Mouse (Mus musculus) urinary bladder, adult 18-20 months (tissue): ENCODE results near the gene Zfp664.

Experiments
- DNase-seq, 2 experiments: peaks; one replicate each; pipeline ENCODE4 v3.0.0; 2022; ENCODE audit warnings: low spot score in 2 of 2, mixed read lengths in 2 of 2

Gene Zfp664

DNA sequence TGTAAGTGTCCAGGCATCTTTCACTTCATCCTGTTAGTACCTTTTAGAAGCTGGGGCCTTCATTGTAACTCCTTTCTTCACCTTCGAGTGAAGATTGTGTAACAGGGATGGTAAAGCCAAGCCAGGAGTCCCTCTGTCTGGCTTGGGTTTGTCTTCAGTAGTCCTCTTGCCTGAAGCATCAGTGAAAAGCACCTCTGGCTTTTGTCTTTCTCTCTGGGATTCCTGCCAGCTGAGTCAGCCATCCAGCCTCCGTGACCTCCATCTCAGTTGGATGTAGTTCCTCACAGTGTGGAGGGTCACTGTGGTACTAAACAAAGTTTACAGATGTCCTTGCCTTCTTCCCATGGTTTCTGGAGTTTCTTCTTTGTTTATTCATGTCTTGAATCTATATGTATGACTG lies 9.5 kb downstream of the Zfp664 start:
- DNase-seq, result peak in 1 of 2 experiments; percentile 22

DNA sequence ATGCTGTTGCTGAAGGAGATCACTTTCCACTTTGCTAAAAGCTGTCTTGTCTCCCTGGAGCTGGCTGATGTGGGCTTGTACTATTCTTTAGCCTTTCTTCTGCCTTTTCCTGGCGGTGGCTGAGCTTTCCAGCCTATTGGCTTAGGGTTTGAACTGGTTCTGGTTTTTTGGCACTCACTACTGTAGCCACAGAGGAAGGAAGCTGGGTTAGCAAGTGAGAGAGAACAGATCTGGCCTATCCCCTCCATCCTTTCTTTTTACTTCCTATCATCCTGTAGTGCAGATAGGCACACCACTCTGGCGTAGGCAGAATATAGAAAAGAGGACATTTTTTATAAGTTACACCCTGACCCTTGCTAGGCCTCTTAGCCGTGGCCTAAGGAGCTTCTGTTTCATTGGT lies 10.6 kb downstream of the Zfp664 start:
- no peak for DNase-seq

DNA sequence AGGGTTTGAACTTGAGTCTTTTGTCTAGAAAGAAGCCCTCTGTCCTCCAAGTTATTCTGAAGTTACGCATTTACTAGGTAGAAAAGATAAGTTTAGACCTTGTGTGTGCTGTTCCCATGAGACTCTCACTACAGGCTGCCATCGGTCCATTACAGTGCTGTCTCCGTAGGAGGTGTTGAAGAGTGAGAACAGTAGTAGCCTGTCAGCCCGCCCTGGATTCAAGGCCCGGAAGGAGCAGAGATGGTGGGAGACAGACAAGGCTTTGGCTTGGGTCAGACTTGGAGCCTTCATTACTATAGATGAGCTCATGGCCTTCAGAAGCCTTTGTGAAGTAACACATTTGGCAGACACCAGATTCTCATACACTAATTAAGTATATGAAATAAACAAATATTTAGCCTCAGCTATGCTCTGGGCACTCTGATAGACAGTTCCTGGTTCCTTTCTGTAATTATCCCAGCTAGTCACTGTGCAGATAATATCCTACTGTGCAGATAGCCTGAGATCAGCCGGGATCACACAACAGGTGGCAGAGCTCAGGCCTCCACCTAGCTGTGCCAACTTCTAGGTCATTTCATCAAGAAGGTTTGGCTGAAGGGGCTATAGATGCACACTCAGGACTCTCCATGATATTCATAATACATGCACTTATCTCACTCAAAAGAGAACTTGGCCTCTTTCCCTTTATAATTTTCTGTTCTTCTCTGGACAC lies 11.6 kb downstream of the Zfp664 start:
- DNase-seq, result no peak

DNA sequence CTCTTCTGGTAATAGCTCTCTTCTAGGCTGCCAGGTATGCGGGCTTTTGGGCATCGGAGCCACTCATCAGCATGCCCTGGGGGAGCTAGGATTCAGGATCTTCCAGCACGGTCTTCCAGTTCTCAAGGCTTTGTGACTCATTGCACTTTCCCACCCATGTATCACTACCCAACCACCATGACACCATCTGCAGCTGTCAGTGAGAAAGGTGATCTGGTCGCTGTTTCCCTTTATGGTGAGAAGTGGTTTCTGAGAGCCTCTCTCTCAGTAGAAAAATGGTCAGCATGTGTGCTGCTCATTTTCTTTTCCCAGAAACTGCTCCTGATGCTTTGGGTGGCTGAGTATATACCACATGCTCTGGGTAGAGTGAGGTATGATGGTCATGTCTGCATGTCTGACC lies 16.8 kb downstream of the Zfp664 start:
- no peak for DNase-seq

DNA sequence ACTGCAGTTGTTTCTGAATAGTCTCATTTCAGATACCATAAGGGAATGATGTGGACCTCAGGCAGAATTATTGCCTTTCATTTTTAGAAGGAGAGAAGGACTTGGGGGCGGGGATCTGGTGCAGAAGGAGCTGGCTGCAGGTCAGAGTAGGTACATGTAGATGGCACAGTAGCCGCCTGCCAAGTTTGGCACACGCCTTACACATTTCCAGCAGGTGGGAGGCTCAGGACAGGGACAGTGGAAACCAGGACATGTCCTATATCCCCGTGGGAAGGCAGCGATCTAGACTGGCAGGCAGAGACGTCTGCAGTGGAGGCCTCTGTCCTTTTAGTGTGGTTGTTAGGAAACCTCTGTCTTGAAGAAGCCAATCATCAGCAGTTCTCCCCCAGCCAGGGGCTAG lies 17.3 kb downstream of the Zfp664 start:
- DNase-seq, result no peak

DNA sequence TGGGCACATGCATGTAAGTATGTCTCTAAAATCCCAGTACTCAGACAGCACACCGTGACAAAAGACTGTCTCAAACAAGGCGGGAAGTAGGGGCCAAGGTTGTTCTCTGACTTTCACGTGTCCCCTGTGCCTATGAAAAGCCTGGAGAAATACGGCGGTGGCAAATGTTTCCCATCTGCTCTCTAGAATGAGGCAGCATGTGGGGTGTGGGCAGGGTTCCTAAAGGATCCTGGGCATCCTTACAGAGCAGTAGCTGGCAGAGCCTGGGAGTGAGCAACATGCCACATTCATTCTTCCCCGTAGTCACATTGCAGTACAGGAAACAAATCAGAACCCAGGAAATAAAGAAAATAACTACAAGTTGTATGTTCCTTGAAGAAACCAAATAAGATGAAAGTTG lies 21.4 kb downstream of the Zfp664 start:
- no peak for DNase-seq

DNA sequence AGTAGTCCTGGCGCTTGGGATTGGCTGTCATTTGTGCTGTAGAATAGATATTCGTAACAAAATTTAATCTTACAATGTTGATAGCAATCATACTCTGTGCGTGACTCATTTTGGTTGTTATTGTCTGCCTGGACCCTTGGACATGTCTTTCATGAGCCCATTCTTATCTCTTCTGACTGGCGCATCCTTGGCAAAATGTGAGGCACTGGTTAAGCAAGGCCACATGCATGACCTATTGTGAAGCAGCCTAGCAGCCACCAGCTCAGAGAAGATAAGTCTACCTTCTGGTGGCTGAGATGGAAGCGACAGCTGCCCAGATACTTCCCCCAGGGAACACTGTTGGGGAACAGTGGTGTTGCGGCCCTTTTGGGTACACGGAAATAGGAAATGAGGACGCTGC lies 26.2 kb downstream of the Zfp664 start:
- no peak for DNase-seq

DNA sequence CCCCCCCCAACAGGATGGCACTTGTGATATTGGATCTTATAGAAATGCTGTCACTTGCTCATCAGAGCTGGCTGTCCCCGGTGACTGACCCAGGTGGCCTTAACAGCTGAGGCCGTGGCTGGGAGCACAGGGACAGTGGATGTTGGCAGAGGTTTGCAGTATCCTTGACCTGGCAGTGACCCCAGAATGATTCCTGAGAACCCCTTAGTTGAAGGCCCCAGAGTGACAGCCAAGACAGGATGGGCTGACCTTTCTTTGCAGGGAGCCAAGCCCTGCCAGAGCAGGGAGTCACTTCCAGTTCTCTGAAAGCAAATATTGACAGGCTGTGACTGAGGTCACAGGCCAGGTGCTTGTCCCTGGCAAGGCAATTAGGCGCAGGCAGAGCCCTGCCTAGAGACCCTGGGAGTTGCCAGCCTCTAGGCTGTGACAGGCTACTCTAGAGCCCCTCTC lies 29.5 kb downstream of the Zfp664 start:
- DNase-seq, result no peak

DNA sequence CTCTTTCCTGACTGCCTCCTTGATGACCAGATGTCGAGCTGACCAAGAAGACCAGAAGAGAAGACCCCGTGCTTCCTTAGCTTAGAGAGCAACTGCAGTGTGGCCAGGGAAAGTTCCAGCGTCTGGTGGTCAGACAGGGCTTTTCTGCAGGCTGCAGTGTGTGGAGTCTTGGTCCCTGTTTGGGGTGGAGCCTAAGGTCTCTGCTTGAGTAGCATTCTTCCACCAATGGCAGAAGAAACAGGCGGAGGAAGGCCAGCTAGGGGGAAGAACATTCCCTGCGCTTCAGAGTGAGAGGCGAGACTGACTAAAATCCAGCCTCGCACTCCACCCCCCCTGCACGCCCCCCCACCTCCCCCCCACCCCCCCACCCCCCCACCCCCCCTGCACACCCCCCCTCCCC lies 33.6 kb downstream of the Zfp664 start:
- DNase-seq, result no peak

DNA sequence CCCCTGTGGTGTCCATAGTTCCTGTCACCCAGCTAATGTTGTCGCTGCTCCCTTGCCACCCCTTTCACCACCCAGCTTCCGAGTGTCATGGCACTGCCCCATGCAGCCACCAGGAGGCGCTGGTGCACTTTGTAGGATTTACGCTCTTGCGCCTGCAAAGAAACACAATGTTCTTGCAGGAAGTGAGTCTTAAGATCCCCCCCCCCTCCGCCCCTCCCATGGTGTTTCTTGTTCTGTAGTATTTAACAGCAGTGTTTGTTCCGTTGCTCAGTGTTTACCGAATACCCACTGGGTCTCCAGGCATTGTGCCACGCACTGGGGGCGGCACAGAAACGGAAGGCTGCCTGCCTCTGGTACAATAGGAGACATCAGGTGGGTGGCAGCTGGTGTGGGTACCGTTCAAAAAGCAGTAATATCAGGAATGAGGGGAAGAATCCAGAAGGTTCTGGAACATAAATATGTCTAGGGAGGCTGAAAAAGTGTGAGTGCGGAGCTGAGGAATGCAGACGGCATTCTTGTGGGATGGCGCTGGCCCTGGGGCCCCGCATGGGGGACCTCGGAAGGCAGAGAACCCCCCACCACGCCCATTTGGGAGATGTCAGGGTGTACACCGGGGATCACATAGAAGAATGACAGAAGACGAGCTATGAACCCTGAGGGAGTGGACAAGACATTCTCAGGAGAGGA lies 37.6 kb downstream of the Zfp664 start:
- DNase-seq, result peak; percentile 66 to 79

DNA sequence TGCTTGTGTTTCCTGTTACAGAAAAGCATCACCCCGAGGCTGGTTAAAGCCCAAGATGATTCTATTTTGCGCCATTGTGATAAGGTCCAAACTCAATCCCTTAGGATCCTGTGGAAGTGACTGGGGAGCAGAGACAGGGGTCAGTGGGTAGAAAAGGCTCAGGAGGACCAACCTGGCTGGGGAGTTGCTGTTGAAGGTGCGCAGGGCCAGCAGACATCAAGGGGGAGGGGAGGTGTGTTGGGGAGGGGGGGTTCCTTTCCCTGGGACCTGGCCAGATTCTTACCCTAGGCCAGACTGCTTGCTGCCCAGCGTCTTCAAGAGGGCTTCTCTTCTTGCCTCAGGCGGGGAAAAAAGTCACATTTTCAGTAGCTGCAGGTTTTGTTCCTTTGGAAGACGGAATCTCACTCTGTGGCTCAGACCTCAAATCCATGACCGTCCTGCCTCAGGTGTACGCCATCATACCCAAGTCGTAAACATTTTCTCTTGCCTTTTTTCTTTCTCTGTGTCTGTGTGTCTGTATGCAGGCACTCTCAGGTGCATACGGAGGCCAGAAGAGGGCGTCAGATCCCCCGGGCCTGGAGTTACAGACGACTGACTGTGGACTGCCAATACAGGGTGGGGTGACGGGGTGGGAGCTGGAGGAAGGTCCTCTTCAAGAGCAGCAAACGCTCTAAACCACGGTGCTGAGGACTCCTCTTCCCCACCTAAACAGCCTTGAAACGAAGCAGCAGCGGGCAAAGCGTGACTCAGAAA lies 38.4 kb downstream of the Zfp664 start:
- DNase-seq, result no peak

DNA sequence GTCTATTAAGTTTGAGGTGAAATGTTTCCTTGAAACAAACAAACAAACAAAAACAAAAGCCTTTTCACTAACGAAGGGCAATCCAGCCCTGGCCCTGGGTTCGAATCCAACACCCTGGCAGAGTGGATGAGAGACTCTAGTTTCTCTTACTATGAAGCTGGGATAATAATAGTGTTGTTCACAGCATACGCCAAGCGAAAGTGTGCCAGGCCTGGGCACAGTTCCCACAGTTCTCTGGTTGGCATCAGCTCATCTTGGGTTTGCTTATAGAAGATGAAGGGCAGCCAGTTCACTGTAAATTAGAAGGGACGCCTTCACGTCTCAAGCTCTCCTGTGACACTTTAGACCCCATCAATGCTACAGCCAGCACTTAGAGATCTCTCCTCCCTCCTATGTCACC lies 39.2 kb downstream of the Zfp664 start:
- no peak for DNase-seq

DNA sequence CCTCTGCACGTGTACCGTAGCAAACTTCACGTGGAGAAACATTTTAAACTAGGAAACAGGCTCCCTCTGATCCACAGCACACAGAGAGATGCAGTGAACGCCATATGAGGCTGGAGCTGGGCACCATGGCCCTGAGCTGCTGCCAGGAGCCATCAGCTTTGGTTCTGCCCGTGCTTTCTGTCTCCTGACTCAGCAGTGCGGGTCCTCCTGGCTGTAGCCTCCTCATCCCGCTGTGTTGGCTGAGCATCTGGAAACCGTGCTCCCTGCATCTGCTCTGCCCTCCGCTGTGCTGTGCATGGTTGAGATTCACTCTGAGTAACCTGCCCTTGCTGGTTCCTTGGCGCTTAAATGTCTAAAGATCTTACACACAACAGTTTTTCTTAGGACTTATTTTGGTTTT lies 39.7 kb downstream of the Zfp664 start:
- no peak for DNase-seq

DNA sequence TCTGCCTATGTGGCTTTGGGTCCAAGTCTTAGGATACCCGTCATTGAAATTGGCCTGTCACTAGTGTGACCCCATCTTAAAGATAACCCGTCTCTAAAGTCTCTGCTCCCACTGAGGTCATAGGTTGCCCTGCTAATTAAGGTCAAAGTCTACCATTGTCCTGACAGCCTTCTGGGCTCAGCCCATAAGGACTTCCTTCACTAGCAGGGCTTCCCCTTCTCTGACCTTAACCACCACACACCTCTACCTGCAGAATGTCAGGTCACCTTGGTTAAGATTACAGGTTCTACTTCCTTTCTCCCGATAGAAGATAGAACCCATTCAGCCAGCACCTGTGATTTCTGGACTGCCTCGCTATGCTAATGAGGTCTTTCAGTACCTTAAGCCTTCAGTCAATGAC lies 41.4 kb downstream of the Zfp664 start:
- no peak for DNase-seq

DNA sequence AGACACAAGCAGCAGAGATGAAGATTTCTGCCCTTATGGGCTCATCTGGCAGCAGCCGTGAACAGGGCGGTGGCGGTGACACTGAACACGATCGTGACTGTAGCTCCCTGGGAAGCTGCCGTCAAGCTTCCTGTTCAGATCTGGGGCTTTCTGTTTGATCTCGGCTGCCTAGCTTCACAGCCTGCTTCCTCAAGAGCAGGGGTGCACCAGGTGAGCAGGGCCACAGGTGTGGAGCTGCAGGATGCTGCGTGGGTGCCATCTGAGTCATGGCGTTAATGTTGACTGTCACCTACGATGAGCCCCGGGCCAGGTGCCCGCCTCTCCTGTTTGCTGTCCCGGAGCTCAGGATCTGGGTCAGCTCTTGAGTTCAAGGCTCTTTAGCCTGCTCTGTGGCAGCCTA lies 44.4 kb downstream of the Zfp664 start:
- no peak for DNase-seq

DNA sequence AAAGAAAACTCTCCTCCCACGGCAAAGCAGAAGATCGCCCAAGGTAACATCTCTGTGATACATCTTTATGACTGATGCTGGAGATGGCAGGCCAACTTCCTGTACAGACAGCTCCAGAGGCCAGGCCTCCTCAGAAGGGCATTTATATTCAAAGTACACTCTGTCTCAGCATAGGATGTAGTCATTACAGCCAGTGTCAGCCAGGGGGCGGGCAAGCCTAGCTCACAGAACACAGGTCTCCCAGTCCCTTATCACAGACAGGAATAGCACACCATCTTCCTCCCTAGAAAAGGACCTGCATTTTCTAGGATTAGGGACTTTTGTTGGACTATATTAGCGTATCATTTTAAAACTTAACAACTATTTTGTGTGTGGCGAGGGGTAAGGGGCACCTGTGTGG lies 46.4 kb downstream of the Zfp664 start:
- DNase-seq, result peak; percentile 50 to 56

DNA sequence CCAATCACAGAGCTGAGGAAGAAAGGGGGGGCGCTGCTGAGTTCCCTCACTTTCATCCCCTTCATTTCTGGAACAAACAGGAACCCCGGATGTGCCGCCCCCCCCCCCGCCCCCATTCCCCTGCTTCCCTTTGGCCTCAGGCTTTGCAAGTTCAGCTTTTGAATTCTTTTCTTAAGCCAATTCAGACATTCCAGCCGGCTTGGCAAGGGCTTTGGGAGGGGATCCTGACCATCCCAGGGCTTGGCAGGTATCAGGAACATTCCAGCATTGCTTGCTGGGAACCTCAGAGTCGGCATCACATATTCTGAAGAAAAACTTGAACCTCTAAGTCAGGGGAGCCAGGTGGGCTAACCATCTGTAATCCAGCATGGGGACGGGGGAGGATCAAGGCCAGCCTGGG lies 49.8 kb downstream of the Zfp664 start:
- no peak for DNase-seq

DNA sequence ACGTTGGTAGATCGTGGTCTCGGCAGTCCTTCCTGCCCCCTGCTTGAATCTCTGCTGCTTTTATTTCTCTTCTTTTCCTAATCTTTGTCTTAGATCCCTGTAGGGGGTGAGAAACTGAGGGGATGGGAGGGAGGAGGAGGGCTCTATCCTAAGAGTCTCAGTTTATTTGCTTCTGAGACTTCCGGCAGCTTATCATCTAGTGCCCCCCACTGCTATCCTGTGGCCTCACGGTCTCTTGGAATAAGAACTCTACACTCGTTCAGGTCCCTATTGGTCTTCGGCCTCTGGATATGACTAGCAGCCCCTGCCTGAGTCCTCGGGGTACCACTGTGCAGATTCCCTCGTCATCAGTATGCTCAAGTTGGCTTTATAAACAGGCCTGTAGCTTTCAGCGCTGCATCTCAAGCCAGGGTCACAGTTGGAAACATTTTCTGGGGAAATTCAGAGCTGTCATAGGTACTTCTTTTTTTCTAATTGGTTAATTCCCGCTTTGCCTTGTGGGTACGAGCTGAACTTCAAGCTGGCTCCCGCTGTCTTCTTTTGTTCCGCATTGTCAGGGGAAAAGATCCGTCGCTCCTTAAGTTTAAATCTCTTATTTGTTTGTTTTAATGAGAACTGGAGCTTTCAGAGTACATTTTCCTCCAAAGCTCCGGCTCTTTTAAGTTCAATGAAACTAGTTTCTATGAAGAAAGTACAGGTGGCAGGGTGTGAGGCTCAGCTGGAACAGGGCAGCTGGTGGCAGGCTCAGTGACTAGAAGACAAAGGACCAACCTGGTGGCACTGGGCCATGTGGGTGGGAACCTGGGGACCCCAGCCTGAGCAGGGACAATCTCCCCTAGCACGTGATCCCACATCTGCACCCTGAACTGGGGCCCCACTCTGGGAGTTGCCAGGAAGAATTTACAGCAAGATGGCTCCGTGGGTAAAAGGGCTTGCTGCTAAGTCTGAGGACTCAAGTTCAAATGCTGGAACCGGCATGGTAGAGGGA lies 50.7 kb downstream of the Zfp664 start:
- DNase-seq, result no peak

DNA sequence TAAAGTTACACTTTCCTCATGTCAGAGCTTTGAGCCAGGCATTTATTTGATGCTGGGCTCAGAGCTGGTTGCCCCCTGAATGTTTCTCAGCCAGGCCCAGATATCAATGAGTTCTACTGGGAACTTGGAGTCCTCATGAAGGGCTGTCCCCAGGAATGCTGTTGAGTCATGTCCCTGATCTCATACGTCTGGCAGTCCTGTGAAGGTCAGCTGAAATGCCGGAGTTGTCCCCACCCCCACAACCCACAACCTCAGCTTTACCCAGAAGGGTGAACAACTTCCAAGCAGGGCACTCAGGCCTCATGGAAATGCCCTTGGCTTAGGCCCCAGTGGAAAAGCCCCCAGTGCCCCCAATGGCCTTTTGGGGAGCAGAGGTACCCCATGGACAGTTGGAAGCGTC lies 57.3 kb downstream of the Zfp664 start:
- DNase-seq, result no peak

DNA sequence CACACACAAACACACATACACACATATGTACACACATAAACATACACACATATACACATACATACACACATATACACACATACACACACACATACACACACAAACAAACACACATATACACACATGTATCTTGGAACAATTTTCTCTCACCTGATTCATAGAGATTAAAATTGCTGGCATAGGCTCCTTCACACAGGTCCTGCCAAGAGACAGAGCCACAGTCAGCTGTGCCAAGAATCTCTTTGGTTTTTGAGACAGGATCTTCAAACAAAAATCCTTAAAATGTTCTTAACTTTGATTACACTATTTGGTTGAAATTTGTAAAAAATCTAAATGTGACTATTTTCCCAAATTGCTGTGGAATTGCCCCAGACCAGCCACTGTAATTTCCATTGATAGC lies 58.9 kb downstream of the Zfp664 start:
- no peak for DNase-seq
